In the genomic region with DNA sequence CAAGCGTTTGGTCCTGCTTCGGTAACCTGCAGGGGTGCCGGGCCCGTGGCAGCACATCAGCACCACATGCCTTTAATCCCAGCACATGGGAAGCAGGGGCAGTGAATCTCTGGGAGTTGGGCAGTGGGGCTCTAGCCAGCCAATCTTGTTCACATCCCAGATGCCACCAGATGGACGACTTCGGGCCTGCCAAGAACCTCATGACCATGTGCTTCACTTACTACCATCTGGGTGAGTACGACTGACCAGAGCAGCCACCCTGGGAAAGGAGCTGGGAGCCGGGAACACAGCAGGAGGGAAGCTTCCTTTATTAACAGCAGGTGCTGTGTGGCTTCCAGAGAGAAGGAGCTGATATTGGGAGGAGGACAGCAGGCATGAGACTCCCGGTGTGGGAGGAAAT, we compare ENCODE assay signal across 11 mouse cellular contexts. TPM values are rescaled to one million over a fixed set of nuclear protein-coding genes. Genes with fewer than 3 reads are reported as not detected.
"Had no signal": no experiment of that assay in that cellular context is flagged by ENCODE, and none has a peak within 500 bp of the region (broad histone marks: within the 10 kb centered on the region; RNA-seq: fewer than 3 reads in every experiment).

No protein-coding gene starts in this region.

- DNase-seq: kidney, adult 18-20 months; kidney, postnatal 10 days; lung, adult 18-20 months; right cerebral cortex, postnatal 14 days; thymus, postnatal 36 days had no signal

- H3K9ac ChIP-seq: limb, embryonic 13.5 days; liver, embryonic 14.5 days; neural tube, embryonic 12.5 days had no signal

- H3K27me3 ChIP-seq: limb, embryonic 13.5 days; neural tube, embryonic 12.5 days had no signal

- H3K4me2 ChIP-seq: limb, embryonic 13.5 days; midbrain, embryonic 11.5 days; neural tube, embryonic 12.5 days had no signal

- H3K4me3 ChIP-seq: layer of hippocampus, adult 2 months; limb, embryonic 13.5 days; neural tube, embryonic 12.5 days had no signal

- H3K27ac ChIP-seq: layer of hippocampus, adult 2 months; limb, embryonic 13.5 days; liver, embryonic 14.5 days; neural tube, embryonic 12.5 days had no signal

- H3K36me3 ChIP-seq: limb, embryonic 13.5 days had no signal

- H3K9me3 ChIP-seq: limb, embryonic 13.5 days; neural tube, embryonic 12.5 days had no signal

RNA-seq across cellular contexts. Expression of a gene that starts 26.1 kb away (rescaled TPM):
- polyA plus RNA-seq: limb, embryonic 13.5 days; liver, adult 2 months; liver, embryonic 14.5 days had no signal
